Mouse (Mus musculus): Measurements from ENCODE around the gene Prr7. TPM values are rescaled to one million over a fixed set of nuclear protein-coding genes. Genes with fewer than 3 reads are reported as not detected.
A peak's percentile ranks its signal among the peaks of the same experiment; 100 is the strongest.

Gene Prr7
- polyA plus RNA-seq, 1 experiment, result 5.1 TPM

DNA sequence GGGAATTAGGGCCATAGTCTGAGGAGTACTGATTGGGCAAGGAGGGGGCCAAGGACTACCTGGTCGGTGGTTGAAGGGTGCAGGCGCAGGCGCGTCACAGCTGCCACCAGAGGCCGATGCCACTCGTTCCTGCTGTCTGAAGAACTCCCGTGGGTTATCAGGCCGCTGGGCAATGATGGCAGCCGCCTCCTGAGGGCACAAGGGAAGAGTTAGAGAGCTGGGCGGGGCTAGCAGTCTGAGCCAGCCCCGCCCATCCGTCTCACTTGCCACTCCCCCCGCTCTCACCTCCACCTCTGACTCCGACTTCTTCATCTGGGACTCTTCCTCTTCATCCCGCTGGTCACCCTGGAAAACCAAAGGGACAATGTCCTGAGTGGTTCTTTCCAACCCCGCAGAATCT lies 13.4 kb downstream of the Prr7 start:
- Histone ChIP-seq H3K27me3 (ENCODE audit: control insufficient read depth, insufficient read depth, insufficient read length) (no peaks in the 10 kb centered on the region), H3ac (ENCODE audit: control insufficient read depth, insufficient read length) (no peak overlapping the region)

DNA sequence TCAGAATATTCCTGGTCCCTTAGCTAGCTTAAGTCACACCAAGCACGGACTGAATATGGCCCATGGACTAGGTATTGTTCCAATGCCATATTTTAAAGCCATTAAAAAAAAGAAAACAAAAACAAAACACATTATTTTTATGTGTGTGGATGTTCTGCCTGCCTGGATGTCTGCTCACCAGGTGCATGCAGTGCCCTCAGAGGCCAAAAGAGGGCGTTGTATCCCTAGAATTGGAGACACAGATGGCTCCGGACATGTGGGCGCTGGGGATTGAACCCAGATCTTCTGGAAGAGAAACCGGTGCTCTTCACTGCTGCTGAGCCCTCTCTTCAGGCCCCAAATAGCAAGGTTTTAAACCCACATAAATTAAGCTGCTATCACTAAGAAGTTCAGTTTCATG lies 14.0 kb downstream of the Prr7 start:
- Histone ChIP-seq H3K36me3 (ENCODE audit: control insufficient read depth, insufficient read depth) (peaks cover 16% of the 10 kb centered on the region), H3K4me2 (ENCODE audit: low read depth) (no peak overlapping the region), H3K27me3 (ENCODE audit: control insufficient read depth, insufficient read depth, insufficient read length) (no peaks in the 10 kb centered on the region), H3K4me3 (no peak overlapping the region), H3K79me2 (ENCODE audit: control insufficient read depth, insufficient read depth) (no peaks in the 10 kb centered on the region), H3ac (ENCODE audit: control insufficient read depth, insufficient read length) (no peak overlapping the region)
- TF ChIP-seq SRF (IDR thresholded peaks at IDR 0.05; ENCODE audit: control insufficient read depth, insufficient read length, low read depth), result no peak
- no peak for TF ChIP-seq REST (IDR thresholded peaks at IDR 0.05; ENCODE audit: insufficient read depth, insufficient read length)
- peak in 1 of 3 experiments; percentile 11 for TF ChIP-seq MYOD1 (IDR thresholded peaks at IDR 0.05; ENCODE audit: control insufficient read depth in 1 of 3, insufficient read length in 2 of 3, low read depth in 2 of 3)
- no peak for TF ChIP-seq CEBPB (IDR thresholded peaks at IDR 0.05; ENCODE audit: insufficient read depth, poor library complexity, severe bottlenecking)

More for the DNA sequence above, 13.4 kb downstream of the Prr7 start:
- Histone ChIP-seq H3K36me3 (ENCODE audit: control insufficient read depth, insufficient read depth) (peaks cover 16% of the 10 kb centered on the region), H3K4me2 (ENCODE audit: low read depth) (no peak overlapping the region), H3K79me2 (ENCODE audit: control insufficient read depth, insufficient read depth) (no peaks in the 10 kb centered on the region), H3K4me3 (no peak overlapping the region)
- no peak for TF ChIP-seq E2F4 (IDR thresholded peaks at IDR 0.05; ENCODE audit: insufficient read depth)
- no peak for TF ChIP-seq MYOG (IDR thresholded peaks at IDR 0.05; ENCODE audit: control insufficient read depth in 1 of 3, insufficient read depth in 1 of 3, insufficient read length in 2 of 3, low read depth in 2 of 3)
- no peak for TF ChIP-seq MAX (IDR thresholded peaks at IDR 0.05; ENCODE audit: low read depth)
- no peak for TF ChIP-seq USF1 (IDR thresholded peaks at IDR 0.05; ENCODE audit: low read depth)
- TF ChIP-seq TCF12 (IDR thresholded peaks at IDR 0.05; ENCODE audit: insufficient read depth, poor library complexity, severe bottlenecking), result no peak
- TF ChIP-seq REST (IDR thresholded peaks at IDR 0.05; ENCODE audit: insufficient read depth, insufficient read length), result no peak
- TF ChIP-seq POLR2AphosphoS2 (IDR thresholded peaks at IDR 0.05; ENCODE audit: insufficient read length, low read depth), result no peak
- TF ChIP-seq TCF3 (IDR thresholded peaks at IDR 0.05; ENCODE audit: insufficient read length, low read depth), result no peak
- no peak for TF ChIP-seq CEBPB (IDR thresholded peaks at IDR 0.05; ENCODE audit: insufficient read depth, poor library complexity, severe bottlenecking)
- TF ChIP-seq SRF (IDR thresholded peaks at IDR 0.05; ENCODE audit: control insufficient read depth, insufficient read length, low read depth), result no peak
- no peak for TF ChIP-seq POLR2A (IDR thresholded peaks at IDR 0.05; ENCODE audit: insufficient read length, low read depth)
- no peak for TF ChIP-seq MYOD1 (IDR thresholded peaks at IDR 0.05; ENCODE audit: control insufficient read depth in 1 of 3, insufficient read length in 2 of 3, low read depth in 2 of 3)

DNA sequence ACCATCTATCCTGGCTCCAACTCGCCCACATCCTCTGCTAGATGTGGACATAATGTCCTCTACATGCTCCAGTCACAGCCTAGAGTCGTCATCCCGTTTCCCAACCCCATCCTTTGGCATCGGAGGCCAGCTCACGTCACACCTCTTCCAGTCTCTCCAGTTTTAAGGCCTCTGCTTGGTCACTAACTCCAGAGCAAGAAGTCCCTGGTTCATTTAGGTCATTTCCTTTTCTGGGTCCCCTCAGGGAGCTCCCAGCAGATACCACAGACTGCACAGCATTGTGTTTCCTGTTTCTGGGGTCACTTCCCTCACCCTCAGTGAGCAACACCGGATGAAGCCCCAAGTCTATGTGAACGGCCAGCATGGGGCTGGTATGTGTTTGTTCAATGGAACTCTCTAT lies 14.9 kb downstream of the Prr7 start:
- H3ac ChIP-seq (ENCODE audit: control insufficient read depth, insufficient read length), result no peak overlapping the region
- H3K4me2 ChIP-seq (ENCODE audit: low read depth), result no peak overlapping the region
- H3K4me3 ChIP-seq, result no peak overlapping the region
- H3K79me2 ChIP-seq (ENCODE audit: control insufficient read depth, insufficient read depth), result peaks cover 2% of the 10 kb centered on the region
- peaks cover 16% of the 10 kb centered on the region for H3K36me3 ChIP-seq (ENCODE audit: control insufficient read depth, insufficient read depth)
- no peak for TF ChIP-seq USF1 (IDR thresholded peaks at IDR 0.05; ENCODE audit: low read depth)
- no peak for TF ChIP-seq MYOG (IDR thresholded peaks at IDR 0.05; ENCODE audit: control insufficient read depth in 1 of 3, insufficient read depth in 1 of 3, insufficient read length in 2 of 3, low read depth in 2 of 3)
- TF ChIP-seq E2F4 (IDR thresholded peaks at IDR 0.05; ENCODE audit: insufficient read depth), result no peak
- TF ChIP-seq TCF3 (IDR thresholded peaks at IDR 0.05; ENCODE audit: insufficient read length, low read depth), result no peak
- no peak for TF ChIP-seq REST (IDR thresholded peaks at IDR 0.05; ENCODE audit: insufficient read depth, insufficient read length)
- no peak for TF ChIP-seq POLR2AphosphoS2 (IDR thresholded peaks at IDR 0.05; ENCODE audit: insufficient read length, low read depth)
- no peak for TF ChIP-seq TCF12 (IDR thresholded peaks at IDR 0.05; ENCODE audit: insufficient read depth, poor library complexity, severe bottlenecking)
- no peak for TF ChIP-seq CEBPB (IDR thresholded peaks at IDR 0.05; ENCODE audit: insufficient read depth, poor library complexity, severe bottlenecking)
- no peak for TF ChIP-seq POLR2A (IDR thresholded peaks at IDR 0.05; ENCODE audit: insufficient read length, low read depth)
- TF ChIP-seq SRF (IDR thresholded peaks at IDR 0.05; ENCODE audit: control insufficient read depth, insufficient read length, low read depth), result no peak
- no peak for TF ChIP-seq MAX (IDR thresholded peaks at IDR 0.05; ENCODE audit: low read depth)
- H3K27me3 ChIP-seq (ENCODE audit: control insufficient read depth, insufficient read depth, insufficient read length), result no peaks in the 10 kb centered on the region

DNA sequence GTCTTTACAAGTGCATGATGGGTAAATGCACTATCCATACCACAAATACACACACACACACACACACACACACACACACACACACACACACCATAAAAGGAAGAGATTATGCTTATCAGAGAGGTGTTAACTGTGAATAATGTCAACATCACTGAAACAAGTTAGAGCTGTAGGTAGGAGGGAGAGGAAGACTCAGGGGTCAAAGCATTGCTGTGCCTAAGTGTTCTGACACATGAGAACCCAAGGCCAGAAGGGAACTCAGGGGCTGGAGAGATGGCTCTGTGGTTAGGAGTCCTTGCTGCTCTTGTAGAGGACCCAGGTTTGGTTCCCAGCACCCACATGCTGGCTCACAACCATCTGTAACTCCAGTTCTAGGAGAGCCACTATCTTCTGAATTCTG lies 15.9 kb downstream of the Prr7 start:
- peaks cover 9% of the 10 kb centered on the region for H3K79me2 ChIP-seq (ENCODE audit: control insufficient read depth, insufficient read depth)
- no peaks in the 10 kb centered on the region for H3K27me3 ChIP-seq (ENCODE audit: control insufficient read depth, insufficient read depth, insufficient read length)
- H3K36me3 ChIP-seq (ENCODE audit: control insufficient read depth, insufficient read depth), result peaks cover 16% of the 10 kb centered on the region
- TF ChIP-seq E2F4 (IDR thresholded peaks at IDR 0.05; ENCODE audit: insufficient read depth) (no peak), TCF3 (IDR thresholded peaks at IDR 0.05; ENCODE audit: insufficient read length, low read depth) (no peak), POLR2AphosphoS2 (IDR thresholded peaks at IDR 0.05; ENCODE audit: insufficient read length, low read depth) (no peak), SRF (IDR thresholded peaks at IDR 0.05; ENCODE audit: control insufficient read depth, insufficient read length, low read depth) (no peak), CEBPB (IDR thresholded peaks at IDR 0.05; ENCODE audit: insufficient read depth, poor library complexity, severe bottlenecking) (no peak), TCF12 (IDR thresholded peaks at IDR 0.05; ENCODE audit: insufficient read depth, poor library complexity, severe bottlenecking) (no peak), REST (IDR thresholded peaks at IDR 0.05; ENCODE audit: insufficient read depth, insufficient read length) (no peak)
- no peak overlapping the region for H3K4me3 ChIP-seq
- H3K4me2 ChIP-seq (ENCODE audit: low read depth), result no peak overlapping the region
- no peak overlapping the region for H3ac ChIP-seq (ENCODE audit: control insufficient read depth, insufficient read length)

DNA sequence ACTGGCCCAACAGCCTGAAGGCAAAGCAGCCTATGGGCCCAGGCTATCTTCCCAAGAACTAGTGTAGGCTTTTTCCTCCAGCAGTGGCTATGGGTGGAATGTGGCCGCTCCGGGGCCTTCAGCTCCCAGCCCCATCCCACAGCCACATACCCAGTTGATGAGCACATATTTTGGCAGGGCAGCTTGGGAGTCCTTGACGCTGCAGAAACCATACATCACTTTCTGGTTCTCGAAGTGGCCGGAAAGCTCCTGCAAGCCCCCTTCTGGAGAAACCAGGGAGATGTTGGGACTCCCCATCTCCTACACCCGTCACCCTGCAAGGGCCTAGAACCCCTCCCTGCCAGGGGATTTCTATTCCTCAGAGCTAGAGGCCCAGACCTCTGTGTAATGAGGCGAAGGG lies 18.5 kb downstream of the Prr7 start:
- Histone ChIP-seq H3K4me3 (no peak overlapping the region), H3K4me2 (ENCODE audit: low read depth) (peak overlapping the region; percentile 63), H3K27me3 (ENCODE audit: control insufficient read depth, insufficient read depth, insufficient read length) (no peaks in the 10 kb centered on the region)

More for the DNA sequence above, 18.5 kb downstream of the Prr7 start:
- H3ac ChIP-seq (ENCODE audit: control insufficient read depth, insufficient read length), result no peak overlapping the region
- TF ChIP-seq MAX (IDR thresholded peaks at IDR 0.05; ENCODE audit: low read depth) (no peak), E2F4 (IDR thresholded peaks at IDR 0.05; ENCODE audit: insufficient read depth) (no peak), MYOG (IDR thresholded peaks at IDR 0.05; ENCODE audit: control insufficient read depth in 1 of 3, insufficient read depth in 1 of 3, insufficient read length in 2 of 3, low read depth in 2 of 3) (peak in 1 of 3 experiments; percentile 21), USF1 (IDR thresholded peaks at IDR 0.05; ENCODE audit: low read depth) (no peak)
- peaks cover 30% of the 10 kb centered on the region for H3K79me2 ChIP-seq (ENCODE audit: control insufficient read depth, insufficient read depth)
- peaks cover 4% of the 10 kb centered on the region for H3K36me3 ChIP-seq (ENCODE audit: control insufficient read depth, insufficient read depth)

All from myocyte (in vitro differentiated cells).